Mouse (Mus musculus) lung, embryonic 14.5 days (tissue): Measurements from ENCODE around the gene Armcx5. TPM values are rescaled to one million over a fixed set of nuclear protein-coding genes. Genes with fewer than 3 reads are reported as not detected.
"Not testable (repeated sequence)": the region's sequence is repeated elsewhere in the genome, so short reads cannot be mapped to it uniquely, and the experiment has no call there.

Source experiments
- ATAC-seq: fragments of 200-750 bp; cut with Nextera tagmentation; 2 replicates; pipeline ENCODE4 v1.8.0; 2017; ENCODE audit warnings: mild to moderate bottlenecking, moderate TSS enrichment, moderate library complexity; ENCODE audit not compliant: insufficient read depth
- DNase-seq: peaks from one replicate; pipeline ENCODE4 v3.0.0-alpha.2; 2015
- H3K27ac ChIP-seq: fragments of 300-500 bp; sonication (generic); 2 replicates; pipeline ENCODE4 v1.5.1; 2014; ENCODE audit warnings: low read depth, mild to moderate bottlenecking, moderate library complexity
- H3K27me3 ChIP-seq: fragments of 300-500 bp; sonication (generic); 2 replicates; pipeline ENCODE4 v1.6.1; 2014; ENCODE audit warnings: low read length, control low read depth; ENCODE audit not compliant: insufficient read depth
- H3K36me3 ChIP-seq: fragments of 300-500 bp; sonication (generic); 2 replicates; pipeline ENCODE4 v1.6.1; 2014; ENCODE audit warnings: control low read depth; ENCODE audit not compliant: insufficient read depth
- H3K4me1 ChIP-seq: fragments of 300-500 bp; sonication (generic); 2 replicates; pipeline ENCODE4 v1.6.1; 2014; ENCODE audit warnings: antibody characterized with exemption, control low read depth; ENCODE audit not compliant: insufficient read depth
- H3K4me2 ChIP-seq: fragments of 300-500 bp; sonication (generic); 2 replicates; pipeline ENCODE4 v1.6.1; 2014; ENCODE audit warnings: mild to moderate bottlenecking
- H3K4me3 ChIP-seq: fragments of 300-500 bp; sonication (generic); 2 replicates; pipeline ENCODE4 v1.5.1; 2014; ENCODE audit warnings: low read depth, low read length
- H3K9ac ChIP-seq: fragments of 300-500 bp; sonication (generic); 2 replicates; pipeline ENCODE4 v1.6.1; 2014
- H3K9me3 ChIP-seq: fragments of 300-500 bp; sonication (generic); 2 replicates; pipeline ENCODE4 v1.6.1; 2016; ENCODE audit warnings: low read depth, low read length, control low read depth
- WGBS: fragments of 180-500 bp; shearing (Covaris S2); extraction: QIAGEN DNeasy Blood & Tissue Kit; methylation state at CpG from one replicate; pipeline ENCODE4 v1.1.7; 2014; 5-methylcytosine and 5-hydroxymethylcytosine counted together
- microRNA counts: library from miRNA; unstranded; fragments of <30 nt; microRNA quantifications from one replicate; lab custom pipeline; 2016
- microRNA-seq: library from miRNA; unstranded; fragments of <30 nt; microRNA quantifications from one replicate; pipeline ENCODE4, GENCODE M21; 2016; ENCODE audit warnings: borderline number of aligned reads
- polyA plus RNA-seq: library from polyadenylated mRNA; unstranded; fragments of >200 nt; fragmentation: Nextera tagmentation; extraction: Ambion mirVana; gene quantifications from 2 replicates; pipeline ENCODE4 v1.2.1, GENCODE M21; 2014

Armcx5 gene
- polyA plus RNA-seq, 1 experiment from 2014 or later: 8.8 TPM

DNA sequence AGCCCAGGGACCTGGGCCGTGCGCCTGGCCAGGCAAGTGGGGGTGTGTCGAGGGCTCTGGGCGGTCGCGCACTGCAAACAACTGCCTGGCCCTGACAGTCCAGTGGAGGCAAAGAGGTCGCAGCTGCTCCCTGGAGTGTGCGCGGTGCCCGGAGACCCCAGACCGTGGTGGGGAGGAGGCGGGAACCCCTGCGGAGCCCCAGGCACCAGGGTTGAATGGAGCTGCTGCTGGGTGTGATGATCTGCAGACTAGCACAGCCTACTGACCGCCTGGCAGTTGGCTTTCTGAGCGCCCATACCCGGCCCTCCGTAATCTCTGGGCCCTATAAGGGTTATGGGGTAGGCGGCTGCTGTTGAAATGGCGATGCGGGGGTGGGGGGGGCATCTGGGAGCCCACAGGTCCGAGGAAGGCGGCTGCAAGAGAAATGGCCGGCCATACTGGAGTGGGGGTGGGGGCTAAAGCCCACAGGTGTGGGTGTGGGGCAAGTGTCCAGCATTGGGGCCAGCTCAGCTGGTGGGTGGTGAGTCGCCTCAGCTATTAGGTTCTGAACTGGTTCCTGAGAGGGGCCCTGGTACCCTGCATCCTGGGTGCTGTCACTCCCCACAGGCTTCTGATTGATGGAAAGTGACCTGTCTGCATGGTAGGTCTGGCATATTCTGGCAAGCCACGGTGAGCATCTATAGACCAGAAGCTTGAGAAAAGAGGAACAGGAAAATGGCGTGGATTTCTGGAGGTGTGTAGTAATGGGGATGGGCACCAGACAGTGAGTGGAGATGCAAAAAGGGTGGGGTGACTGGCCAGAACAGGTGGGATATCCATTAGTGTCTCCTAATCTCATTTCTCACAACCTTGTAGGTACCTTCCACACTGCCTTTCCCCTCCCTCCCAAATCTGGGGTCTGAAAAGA lies 54.0 kb downstream of the Armcx5 start:
- H3K9me3 ChIP-seq, H3K4me1 ChIP-seq, H3K27me3 ChIP-seq: not testable (repeated sequence)
- DNase-seq (peak; percentile 13), ATAC-seq (peak; percentile 83)
- Histone ChIP-seq H3K9ac (peak overlapping the region; percentile 52), H3K27ac (peak overlapping the region; percentile 36; the same call in 1 of the 2 replicates), H3K36me3 (peaks cover 13% of the 10 kb centered on the region; the same call in 1 of the 2 replicates), H3K4me3 (peak overlapping the region; percentile 52), H3K4me2 (peak overlapping the region; percentile 58)
- 19% methylated on average over 23 of the region's 26 CpGs for WGBS

MicroRNAs encoded within 50 kb of the gene (microRNA counts, 519-probe panel; counts per million panel counts)
- microRNA mmu-miR-1970 (lab: Ali Mortazavi, UCI): 30.5 counts per million

Small RNA genes within 50 kb of the gene (microRNA-seq; reads per million reads assigned to microRNA genes)
- gene Mir1970 (not detected), gene Mir7646 (not detected)

Other genes with a start within 250 kb of the Armcx5 start
- gene AV320801, start 248.1 kb upstream of the Armcx5 start, polyA plus RNA-seq: not detected in 2 replicates
- not detected in 2 replicates for gene Nxf7, start 144.0 kb upstream of the Armcx5 start, polyA plus RNA-seq
- not detected in 2 replicates for gene Prame, start 115.0 kb upstream of the Armcx5 start, polyA plus RNA-seq
- not detected in 2 replicates for gene Tcp11x2, start 48.9 kb upstream of the Armcx5 start, polyA plus RNA-seq
- not detected in 2 replicates for gene Tmsb15a, start 17.5 kb upstream of the Armcx5 start, polyA plus RNA-seq
- 44.0 and 44.4 TPM in 2 replicates for gene Gprasp1, start within 50 bp of the Armcx5 start, polyA plus RNA-seq
- gene Bhlhb9, start 54.9 kb downstream of the Armcx5 start, polyA plus RNA-seq: 52.1 and 55.7 TPM in 2 replicates
- 19.6 and 22.1 TPM in 2 replicates for gene Gprasp2, start 96.3 kb downstream of the Armcx5 start, polyA plus RNA-seq